Mouse (Mus musculus) adipocyte (in vitro differentiated cells): Measurements from ENCODE around the gene Kndc1.
A peak's percentile ranks its signal among the peaks of the same experiment; 100 is the strongest.

Experiments
- DNase-seq: peaks from one replicate; pipeline ENCODE4 v3.0.0-alpha.2; 2016; ENCODE audit warnings: low spot score

The Kndc1 gene

DNA sequence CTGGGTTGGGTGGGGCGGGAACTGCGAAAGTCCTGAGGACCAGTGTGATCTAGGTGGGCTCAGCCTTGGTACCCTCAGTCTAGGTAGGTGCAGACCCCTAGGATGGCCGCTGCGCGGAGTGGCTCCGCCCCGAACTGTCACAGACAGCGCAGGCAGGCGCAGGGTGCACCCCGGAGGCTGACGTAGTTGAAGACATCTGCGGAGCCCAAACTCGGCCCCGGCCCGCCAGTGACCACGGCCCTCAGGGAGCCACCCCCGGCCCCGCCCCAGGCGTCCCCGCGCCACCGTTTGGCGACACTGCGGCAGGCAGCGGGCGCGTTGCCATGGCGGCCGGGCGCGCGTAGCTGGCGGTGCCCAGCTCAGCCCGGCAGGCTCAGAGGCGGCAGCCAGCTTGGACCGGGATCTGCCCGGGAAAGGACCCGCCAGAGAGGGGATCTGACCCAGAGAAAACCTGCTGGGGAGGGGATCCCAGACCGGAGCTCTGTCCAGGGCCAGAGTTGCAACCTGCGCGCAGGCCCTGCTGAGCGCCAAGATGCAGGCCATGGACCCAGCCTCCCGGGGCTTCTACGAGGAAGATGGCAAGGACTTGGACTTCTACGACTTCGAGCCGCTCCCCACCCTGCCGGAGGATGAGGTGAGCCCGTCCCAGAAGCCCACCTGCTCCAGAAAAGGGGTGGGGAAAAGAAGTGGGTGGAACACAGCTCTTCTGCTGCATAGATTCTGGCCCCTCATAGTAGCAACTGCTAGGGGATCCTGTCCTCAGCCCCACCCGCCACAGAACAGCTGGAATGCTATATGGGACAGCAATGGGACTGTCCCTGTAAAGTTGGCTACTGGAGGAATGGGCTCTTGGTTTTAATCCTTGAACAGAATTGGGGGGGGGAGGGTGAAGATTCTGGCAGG, at the start of gene Kndc1:
Gene Kndc1 (plus strand): TSS at position 42 of the 903 bp plus-strand sequence.
- DNase-seq: no peak

DNA sequence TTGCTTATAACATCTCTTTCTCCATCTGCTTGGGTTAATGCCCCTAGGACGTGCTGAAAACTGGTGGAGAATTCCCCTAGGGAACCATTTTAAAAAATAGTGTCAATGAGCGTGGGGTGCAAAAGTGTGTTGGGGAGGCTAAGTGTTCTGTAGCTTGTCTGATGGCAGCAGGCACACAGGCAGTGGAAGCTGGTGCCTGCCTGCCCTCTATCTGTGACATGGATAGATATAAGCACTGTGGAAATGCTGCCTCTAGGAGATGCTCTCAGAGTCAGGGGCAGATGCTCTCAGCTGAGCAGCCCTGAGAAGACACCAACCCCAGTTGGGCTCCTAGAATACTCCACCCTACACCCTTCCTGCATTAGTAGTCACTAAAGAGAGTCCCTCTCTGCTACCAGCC, 49.4 kb upstream of the Kndc1 start:
- DNase-seq: no peak

DNA sequence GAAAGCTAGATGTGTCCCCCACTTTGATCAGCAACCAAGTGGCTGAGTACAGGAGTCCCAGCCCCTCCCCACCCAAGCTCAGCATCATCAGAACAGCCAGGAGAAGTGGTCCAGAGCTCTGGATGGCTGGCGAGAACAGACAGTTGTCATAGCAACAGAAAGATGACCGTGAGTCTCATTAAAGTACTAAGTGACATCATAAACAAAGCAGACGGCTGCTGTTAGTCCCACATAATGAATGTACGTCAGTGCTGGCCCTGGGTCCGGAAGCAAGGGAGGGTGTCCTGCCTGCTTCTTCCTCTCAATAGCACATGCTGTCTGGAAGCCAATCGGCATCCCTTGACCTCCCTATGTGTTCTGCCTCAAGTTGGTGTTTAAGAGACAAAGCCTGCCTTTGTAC, 44.3 kb upstream of the Kndc1 start:
- DNase-seq: no peak

DNA sequence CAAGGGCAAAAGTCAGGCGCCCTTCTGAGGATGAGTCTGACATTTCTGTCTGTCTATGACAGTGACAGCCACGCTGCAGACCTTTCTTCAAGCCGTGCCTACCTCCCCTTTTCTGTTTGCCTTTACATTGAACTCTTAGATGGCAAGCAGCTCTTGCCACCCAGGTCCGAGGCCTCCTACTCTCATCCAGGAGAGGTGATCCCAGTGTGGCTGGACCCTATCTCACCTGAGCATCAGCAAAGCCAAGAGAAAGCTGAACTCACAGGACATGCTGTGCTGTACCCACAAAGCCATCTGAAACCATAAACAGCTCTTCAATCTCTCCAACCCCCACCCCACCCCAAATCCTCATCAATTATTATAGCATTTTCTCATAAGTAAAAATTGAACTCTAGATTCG, 43.8 kb upstream of the Kndc1 start:
- DNase-seq: no peak

DNA sequence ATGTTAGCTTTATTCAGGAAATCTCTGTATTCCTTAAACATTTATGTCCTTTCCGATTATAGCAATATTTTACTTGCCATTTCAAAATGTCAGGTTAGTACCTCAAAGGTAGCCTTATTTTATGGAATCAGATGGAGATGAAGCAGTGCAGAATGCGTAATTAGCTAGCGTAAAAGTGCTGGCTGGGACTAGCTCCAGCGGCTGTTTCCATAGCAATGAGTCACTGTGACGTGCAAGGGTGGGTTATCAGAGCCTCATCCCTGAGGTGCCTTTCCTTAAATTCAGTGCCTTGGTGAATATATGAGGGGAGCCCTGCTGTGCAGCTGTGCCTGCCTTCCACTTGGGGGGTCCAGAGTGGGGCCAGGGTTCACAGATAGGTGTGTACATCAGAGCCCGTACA, 43.4 kb upstream of the Kndc1 start:
- DNase-seq: no peak

DNA sequence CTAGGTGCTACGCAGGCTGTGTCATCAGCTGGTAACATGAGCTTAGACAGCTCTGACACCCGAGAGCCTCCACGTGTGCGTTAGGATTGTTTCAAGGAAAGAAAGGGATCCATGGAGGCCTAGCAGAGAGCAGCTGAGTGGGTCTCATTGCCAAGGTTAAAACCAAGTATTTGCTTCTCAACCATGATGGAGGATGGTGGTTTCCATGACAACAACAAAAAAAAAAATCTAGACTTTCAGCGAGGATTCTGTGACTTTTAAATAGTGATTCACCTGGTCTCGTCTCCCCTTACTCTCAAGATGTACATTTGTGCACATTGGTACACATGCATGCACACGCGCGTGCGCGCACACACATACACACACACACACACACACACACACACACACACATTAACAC, 39.2 kb upstream of the Kndc1 start:
- no peak for DNase-seq

DNA sequence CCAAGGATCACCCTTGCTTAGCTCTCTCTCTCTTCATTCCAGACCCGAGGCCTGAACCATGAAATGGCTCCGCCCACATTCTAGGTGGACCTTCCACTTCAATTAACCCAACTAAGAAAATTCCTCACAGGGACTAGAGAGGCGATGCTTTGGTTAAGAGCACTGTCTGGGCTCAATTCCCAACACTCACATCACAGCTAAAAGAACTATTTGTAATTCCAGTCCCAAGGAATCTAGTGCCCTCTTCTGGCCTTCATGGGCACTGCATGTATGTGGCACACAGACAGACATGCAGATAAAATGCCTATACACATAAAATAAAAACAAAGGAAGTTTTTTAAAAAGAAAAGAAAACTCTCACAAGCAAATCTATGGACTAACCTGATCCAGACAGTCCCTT, 33.1 kb upstream of the Kndc1 start:
- peak; percentile 35 for DNase-seq

DNA sequence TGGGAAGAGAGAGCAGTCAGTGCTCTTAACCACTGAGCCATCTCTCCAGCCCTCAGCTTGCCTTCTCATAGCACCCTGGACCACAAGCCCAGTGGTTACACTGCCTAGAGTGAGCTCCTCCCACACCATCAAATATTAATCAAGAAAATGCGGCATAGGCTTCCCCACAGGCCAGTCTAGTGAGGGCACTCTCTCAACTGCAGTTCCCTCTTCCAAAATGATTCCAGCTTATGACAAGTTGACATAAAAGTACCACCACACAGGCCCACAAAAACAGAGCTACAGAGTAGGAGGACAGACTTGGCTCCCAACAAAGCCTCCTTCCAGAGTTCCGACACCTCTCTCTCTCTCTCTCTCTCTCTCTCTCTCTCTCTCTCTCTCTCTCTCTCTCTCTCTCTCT, 31.4 kb upstream of the Kndc1 start:
- no peak for DNase-seq

DNA sequence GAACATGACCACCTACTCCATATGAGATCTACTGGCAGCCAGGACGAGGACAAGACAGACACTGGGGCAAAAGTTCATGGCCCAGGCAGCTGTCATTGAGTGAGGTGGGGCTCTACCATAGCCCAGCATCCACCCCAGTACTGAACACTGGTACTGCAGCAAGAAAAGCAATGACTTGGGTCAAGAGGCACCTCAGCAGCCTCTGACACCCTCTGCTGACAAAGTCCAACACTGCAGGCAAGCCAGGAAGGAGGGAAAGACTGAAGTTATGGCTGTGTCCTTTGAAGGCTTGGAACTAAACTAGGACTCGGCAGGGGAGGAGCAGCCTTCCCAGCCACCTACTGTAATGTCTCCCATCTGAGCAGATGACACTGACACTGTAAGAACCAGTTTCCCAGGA, 30.2 kb upstream of the Kndc1 start:
- no peak for DNase-seq

DNA sequence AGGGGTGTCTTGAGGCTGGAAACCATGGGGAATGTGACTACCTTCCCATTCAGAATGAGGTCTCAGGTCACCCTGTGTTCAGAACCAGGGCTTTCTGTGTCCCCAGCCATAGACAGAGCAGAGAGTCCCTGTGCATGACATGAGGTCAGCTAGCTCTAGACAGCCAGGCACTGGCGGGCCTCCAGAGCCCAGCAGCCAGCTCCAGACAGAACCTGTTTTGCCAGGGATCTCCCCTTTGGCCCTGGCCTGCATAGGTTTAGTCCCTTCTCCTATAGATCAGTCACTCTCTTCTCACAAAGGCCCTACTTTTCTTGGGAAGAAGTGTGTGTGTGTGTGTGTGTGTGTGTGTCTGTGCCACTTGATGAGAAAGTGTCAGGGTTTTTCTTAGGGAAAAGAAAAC, 29.6 kb upstream of the Kndc1 start:
- no peak for DNase-seq

DNA sequence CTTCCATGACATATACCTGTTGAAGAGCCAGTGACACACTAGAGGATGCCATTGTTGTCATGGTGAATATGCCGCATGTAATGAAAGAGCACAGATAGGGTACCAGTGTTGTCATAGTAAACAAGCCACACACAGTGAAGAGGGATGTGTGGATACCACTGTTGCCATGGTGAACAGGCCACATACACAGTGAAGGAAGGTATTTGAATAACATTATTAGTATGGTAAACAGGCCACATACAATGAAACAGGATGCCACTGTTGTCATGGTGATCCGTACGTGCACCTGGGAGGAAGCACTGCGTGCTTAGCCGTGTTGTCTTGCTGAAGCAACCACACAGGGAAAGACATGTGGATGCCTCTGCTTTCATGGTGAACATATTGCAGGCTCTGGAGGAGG, 23.5 kb upstream of the Kndc1 start:
- DNase-seq: no peak

DNA sequence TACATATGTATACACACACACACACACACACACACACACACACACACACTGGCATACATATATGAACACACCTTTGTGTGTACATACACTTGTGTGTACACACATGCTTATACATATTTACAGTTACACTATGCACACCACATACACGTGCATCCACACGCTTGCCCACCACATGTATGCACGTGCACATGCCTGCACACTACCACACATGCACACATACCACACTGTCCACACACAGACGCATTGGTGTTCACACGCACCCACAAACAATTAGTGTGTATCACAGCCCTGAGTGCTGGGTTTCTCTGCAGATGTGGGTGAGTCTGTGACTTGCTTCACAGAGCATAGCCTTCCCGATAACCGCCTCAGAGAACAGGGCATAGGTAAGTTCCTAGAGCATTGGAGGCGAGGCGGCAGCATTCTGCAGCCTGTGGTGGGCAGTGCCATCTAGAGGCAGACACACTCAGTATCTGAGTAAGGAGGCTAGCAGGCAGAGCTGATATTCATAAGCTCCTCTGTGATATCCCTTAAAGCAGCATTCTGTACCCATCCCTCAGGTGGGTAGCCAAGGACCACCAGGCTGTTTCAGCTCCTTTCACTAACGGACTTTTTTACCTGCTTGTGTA, 17.2 kb upstream of the Kndc1 start:
- peak; percentile 14 for DNase-seq

DNA sequence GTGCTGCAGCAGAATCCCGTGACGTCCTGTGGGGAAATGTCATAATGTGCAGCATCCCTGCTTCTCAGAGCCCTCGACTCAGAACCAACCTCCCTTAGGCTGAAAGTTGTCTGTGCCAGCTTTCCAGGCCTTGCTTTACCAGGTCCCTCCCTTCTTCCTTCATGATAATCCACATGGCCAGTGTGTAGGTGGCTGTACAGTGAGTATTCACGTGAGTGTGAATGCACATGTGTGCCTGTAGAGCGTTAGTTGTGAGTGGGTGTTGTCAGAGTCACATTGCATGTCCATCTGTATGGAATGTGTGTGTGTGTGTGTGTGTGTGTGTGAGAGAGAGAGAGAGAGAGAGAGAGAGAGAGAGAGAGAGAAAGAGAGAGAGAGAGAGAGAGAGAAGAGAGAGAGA, 16.4 kb upstream of the Kndc1 start:
- DNase-seq: no peak

DNA sequence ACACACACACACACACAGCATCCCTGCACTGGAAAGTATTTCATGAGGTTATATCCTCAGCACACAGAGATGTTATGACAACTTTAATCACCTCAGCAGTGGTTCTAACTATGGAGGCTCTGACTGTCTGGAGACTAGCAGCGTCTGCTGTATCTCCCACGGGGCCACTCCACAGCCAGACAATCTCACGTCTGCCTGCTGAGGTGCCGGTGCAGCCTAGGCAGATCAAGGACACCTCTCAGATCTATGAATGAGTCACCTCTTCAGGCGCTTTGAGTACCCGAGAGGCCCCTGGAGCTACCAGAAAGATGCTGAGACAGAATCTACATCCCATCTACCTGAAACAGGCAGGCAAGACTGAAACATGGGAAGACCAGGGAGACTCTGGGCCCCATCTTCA, 15.9 kb upstream of the Kndc1 start:
- DNase-seq: no peak

DNA sequence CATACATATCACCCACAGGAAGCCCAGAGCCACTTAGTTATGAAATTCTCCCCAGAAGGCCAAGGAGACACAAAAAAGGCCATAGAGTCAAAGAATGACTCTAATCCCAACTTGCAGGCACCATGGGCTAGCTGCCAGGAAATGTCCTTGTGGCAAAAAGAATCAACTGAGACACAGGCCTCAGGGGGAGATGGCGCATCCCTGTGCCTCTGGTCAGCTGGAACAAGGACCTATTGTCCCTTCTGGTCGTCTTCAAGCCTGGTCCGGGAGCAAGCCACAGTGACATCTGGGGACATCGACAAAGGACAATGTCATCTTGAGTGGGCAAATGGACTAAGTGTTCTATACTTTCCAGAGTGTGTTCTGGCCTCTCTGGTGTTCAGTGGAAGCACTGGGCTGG, 11.0 kb upstream of the Kndc1 start:
- no peak for DNase-seq

DNA sequence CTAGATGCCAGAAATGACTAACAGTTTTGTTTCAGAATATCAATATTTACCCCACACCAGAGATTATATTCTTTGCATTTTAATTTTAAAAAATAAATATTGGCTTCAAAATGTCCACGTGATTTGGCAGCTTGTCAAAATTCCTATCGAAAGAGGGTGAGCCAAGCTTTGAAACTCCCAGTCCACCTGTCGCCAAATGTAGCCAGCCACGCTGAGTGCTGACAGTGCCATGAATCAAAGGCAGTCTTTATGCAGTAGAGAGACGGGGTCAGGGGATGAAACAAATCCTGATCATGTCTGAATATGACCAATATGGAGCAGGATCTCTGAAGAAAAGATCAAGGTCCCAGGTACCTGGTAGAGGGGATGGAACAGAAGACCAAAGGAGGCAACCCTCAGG, 2.7 kb upstream of the Kndc1 start:
- no peak for DNase-seq

DNA sequence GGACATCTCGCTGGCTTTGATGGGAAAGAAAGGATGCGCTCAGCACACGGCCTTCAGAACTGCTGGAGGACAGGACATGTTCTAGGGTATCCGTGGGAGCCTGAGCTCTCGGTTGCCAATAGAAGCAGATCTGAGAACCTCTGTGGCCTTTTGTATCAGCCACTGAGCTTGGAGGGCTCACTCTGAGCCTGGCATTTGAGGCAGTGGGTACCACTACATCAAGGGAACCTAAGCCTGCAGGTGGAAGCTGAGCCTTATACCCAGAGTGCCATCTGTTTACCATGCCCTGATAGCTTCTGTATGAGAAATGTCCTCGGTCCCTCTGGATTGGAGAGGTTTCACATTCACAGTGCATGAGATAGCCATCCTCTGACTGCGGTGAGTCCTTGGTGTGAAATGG, 1.8 kb downstream of the Kndc1 start:
- DNase-seq: no peak

DNA sequence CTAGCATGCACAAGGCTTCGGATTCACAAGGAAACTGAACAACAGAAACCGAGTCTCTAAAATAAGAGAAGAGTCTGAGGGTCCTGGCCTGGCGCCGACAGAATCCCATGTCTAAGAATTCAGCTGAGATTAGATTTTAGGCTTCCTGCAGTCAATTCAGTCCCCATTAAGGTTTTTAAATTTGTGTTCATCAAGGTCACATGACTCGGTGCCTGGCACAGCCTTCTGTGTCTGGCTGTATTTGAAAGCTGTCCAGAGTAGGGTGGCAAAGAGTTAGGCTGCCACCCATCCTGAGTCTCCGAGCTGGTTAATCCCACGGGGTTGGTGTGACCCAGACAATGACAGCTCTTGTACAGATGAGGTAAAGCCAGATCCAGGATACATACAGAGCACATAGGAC, 2.3 kb downstream of the Kndc1 start:
- no peak for DNase-seq

DNA sequence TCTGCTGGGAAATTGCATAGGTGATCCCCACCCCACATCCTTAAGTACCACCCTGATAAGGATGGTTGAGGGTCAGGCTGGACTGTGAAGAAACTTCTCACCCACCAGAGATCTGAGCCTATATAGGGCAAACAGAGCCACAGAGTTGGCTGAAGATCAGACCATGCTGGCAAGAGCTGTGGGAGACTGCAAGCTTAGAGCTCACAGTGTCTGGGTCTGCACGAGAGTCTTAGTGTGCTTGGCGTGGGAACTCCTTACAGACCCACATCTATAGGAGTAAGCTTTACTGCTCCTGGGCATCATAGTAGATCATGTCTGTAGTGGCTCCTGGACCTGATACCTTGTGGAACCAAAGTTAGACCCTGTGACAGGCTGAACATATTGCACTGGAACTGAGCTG, 4.1 kb downstream of the Kndc1 start:
- no peak for DNase-seq

DNA sequence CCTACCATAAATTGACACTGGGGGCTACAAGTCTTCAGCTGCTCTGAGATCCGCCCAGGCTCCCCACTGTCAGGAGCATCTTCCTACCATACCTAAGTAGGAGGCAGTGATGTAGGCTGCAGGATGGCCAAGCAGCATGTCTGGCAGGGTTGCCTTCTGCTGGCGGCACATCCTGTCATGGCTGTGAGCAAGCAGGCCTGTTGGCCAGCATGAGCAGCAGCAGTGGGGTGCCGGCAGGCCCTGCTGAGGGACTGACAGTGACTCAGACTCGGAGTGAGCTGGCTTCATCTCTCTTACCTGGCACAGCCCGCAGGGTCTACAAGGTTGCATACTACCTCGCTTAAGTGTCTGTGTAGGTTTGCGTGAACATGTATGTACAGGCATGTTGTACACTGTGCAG, 5.0 kb downstream of the Kndc1 start:
- DNase-seq: no peak

DNA sequence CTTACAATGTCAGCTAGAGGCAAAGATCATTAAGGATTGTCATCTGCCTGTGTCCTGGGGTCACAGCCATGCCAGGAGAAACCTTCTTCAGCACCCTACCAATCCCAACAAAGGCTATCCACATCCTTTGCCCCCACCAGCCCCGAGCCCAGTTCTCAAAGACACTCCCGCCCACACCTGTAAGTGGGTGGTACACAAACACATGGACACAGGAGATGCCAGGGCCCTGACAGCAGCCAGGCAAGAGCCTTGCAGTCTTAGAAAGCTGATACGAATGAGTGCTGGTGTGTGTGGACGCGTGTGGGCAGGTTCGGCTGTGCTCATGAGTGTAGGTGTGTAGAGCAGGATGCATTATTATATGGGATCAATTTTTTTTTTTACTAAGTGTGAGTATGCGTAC, 6.0 kb downstream of the Kndc1 start:
- DNase-seq: no peak

DNA sequence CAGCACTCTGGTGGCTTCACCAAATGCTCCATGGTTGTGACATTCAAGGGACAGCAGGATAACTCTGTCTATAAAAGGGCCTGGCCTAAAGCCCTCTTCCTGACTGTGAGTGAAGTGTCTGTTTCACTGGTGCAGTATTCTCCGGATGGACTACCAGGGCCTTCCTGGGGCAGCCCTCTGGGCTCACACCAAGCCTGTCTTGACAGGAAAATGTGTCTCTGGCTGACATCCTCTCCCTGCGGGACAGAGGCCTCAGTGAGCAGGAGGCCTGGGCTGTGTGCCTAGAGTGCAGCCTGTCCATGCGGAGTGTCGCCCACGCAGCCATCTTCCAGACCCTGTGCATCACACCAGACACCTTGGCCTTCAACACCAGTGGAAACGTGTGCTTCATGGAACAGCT, 6.4 kb downstream of the Kndc1 start:
- DNase-seq: no peak

DNA sequence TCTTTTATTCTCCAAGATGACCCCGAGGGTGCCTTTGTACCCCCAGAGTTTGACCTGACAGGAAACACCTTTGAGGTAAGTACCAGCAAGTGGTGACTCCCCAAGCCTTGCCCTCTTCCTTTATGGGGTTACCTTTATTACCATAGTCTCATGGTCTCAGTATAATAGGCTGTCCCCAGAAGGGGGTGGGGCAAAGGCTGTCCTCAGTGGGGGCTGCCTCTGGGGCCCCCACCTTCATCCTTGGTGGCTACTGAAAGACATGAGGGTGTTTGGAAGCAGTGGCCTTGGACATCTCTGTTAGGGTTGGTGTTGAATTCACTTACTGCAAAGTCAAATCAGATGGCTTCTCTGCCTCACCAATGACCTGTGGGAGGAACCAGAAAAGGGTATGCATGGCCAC, 7.5 kb downstream of the Kndc1 start:
- DNase-seq: no peak

DNA sequence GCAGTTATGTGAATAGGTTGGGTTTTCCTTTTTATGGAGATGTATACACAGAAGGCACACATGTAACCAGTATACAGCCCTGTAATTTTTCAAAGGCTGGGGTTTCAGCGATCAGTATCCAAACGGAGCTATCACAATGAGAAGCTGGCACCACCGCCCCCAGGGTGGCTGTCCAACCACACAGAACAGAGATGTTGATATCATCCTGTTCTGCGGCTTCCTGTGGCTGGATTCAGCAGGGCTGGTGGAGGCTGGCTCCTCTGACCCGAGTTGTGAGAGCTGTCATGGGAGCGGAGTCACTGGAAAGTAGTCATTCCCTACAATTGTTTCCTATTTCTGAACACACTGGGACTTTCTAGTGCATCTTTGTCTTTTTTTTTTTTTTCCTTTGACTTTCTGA, 10.8 kb downstream of the Kndc1 start:
- DNase-seq: no peak
